Comparison of ENCODE assay signal across 12 mouse cellular contexts in the genomic region with DNA sequence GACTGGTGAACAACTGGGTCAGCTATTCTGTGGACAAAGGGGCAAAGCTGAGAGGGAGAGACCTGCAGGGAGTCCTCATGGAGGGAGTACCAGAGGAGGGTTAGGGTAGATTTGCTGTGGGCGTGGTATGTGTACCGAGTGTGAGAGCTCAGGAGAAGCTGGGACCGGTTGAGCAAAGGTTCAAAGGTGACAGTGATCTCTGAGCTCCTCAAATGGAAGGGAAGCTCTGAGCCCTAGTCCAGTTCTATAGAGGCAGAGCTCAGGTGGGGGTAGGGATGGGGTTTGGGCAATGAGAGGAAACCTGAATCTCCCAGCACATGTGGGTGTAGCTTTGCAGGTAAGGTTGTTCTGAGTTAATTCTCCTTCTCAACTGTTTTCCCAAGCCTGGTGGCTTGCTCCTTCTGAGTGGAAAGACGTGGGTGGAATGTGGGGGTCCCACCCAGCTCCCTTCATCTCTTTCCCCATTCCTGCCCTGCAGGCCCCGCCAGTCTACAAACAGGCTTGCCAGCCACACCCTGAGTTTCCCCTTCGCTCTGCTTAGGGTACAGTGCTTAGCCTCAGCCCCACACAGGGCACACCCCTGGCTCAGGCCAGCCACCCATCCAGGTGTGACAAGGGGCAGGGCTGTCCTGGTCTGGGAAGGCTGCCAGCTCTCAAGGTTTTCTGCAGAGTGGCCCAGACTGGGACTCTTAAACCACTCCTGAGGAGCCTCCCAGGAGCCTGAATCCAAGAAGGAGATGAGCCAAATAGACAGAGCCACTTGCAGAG. TPM values are rescaled to one million over a fixed set of nuclear protein-coding genes. Genes with fewer than 3 reads are reported as not detected.
DNase-seq lines count a peak whose midpoint lies in the region; ATAC-seq and TF ChIP-seq lines count a peak whose summit lies in the region.
"Had no signal": no experiment of that assay in that cellular context is flagged by ENCODE, and none has a peak within 500 bp of the region (broad histone marks: within the 10 kb centered on the region; RNA-seq: fewer than 3 reads in every experiment).

No protein-coding gene starts in this region.

- ATAC-seq in stomach, embryonic 15.5 days (ENCODE audit: insufficient read depth, low FRiP score, low read depth), result peak; percentile 92
- ATAC-seq in midbrain, embryonic 16.5 days, result no peak
- ATAC-seq: CD4-positive, CD25-positive, alpha-beta regulatory T cell, adult 4 months; inflammation-experienced regulatory T-cells, adult 6 months had no signal

- H3K9ac ChIP-seq in stomach, embryonic 15.5 days, result no peak overlapping the region
- no peak overlapping the region for H3K9ac ChIP-seq in heart, adult 2 months (ENCODE audit: low read depth, low read length)
- H3K9ac ChIP-seq in midbrain, embryonic 16.5 days (ENCODE audit: low read depth, low read length), result no peak overlapping the region
- H3K9ac ChIP-seq: neural tube, embryonic 13.5 days had no signal

- H3K4me1 ChIP-seq in kidney, adult 2 months (ENCODE audit: control insufficient read depth, insufficient read depth, low read length), result peaks cover 26% of the 10 kb centered on the region
- H3K4me1 ChIP-seq in stomach, embryonic 15.5 days, result peaks cover 17% of the 10 kb centered on the region
- no peaks in the 10 kb centered on the region for H3K4me1 ChIP-seq in heart, adult 2 months (ENCODE audit: control insufficient read depth, insufficient read depth, low read length)
- H3K4me1 ChIP-seq in midbrain, embryonic 16.5 days (ENCODE audit: control insufficient read depth, insufficient read depth, low read length), result 0 out of 2 replicates have a peak, but pooled peaks cover 4% of the 10 kb centered on the region

- H3K27ac ChIP-seq in kidney, adult 2 months (ENCODE audit: insufficient read depth, low read depth, low read length), result peak overlapping the region; percentile 52
- H3K27ac ChIP-seq in stomach, embryonic 15.5 days, result peak overlapping the region; percentile 85
- no peak overlapping the region for H3K27ac ChIP-seq in heart, adult 2 months
- H3K27ac ChIP-seq in midbrain, embryonic 16.5 days (ENCODE audit: low read length), result no peak overlapping the region
- H3K27ac ChIP-seq: heart, embryonic 10.5 days; neural tube, embryonic 13.5 days had no signal

- intact Hi-C loops in heart, adult 2 months (cut with DNase I), result no loop called here

- H3K9me3 ChIP-seq in stomach, embryonic 15.5 days, result no peaks in the 10 kb centered on the region
- H3K9me3 ChIP-seq in midbrain, embryonic 16.5 days (replicated peaks; ENCODE audit: control insufficient read depth, low read length, poor library complexity, severe bottlenecking), result no peaks in the 10 kb centered on the region
- H3K9me3 ChIP-seq: heart, embryonic 10.5 days; neural tube, embryonic 13.5 days had no signal

- H3K36me3 ChIP-seq in kidney, adult 2 months (ENCODE audit: control insufficient read depth, insufficient read depth, low read length), result no peaks in the 10 kb centered on the region
- no peaks in the 10 kb centered on the region for H3K36me3 ChIP-seq in stomach, embryonic 15.5 days
- no peaks in the 10 kb centered on the region for H3K36me3 ChIP-seq in heart, adult 2 months (ENCODE audit: control insufficient read depth, insufficient read depth, low read length)
- H3K36me3 ChIP-seq in midbrain, embryonic 16.5 days (ENCODE audit: control insufficient read depth, insufficient read depth, low read length), result no peaks in the 10 kb centered on the region
- H3K36me3 ChIP-seq: heart, embryonic 10.5 days; neural tube, embryonic 13.5 days had no signal

- TF ChIP-seq CTCF in kidney, adult 2 months (conservative IDR thresholded peaks at IDR 0.05; ENCODE audit: insufficient read depth, insufficient read length, low read depth, low read length), result no peak
- no peak for TF ChIP-seq CTCF in heart, adult 2 months (IDR thresholded peaks at IDR 0.05)

- DNase-seq in adipocyte (ENCODE audit: low spot score), result peak; percentile 32
- DNase-seq in kidney, adult 2 months, result peak; percentile 96
- DNase-seq in lung, adult 18-20 months, result peak; percentile 77 to 85
- DNase-seq in cerebellum, postnatal 14 days, result no peak
- DNase-seq in heart, adult 2 months, result no peak
- no peak for DNase-seq in adrenal gland, postnatal 10 days

- H3K27me3 ChIP-seq in kidney, adult 2 months (replicated peaks; ENCODE audit: control insufficient read depth, insufficient read depth, low read length), result no peaks in the 10 kb centered on the region
- no peaks in the 10 kb centered on the region for H3K27me3 ChIP-seq in stomach, embryonic 15.5 days (replicated peaks)
- H3K27me3 ChIP-seq in heart, adult 2 months (ENCODE audit: control insufficient read depth, insufficient read depth, low read length), result no peaks in the 10 kb centered on the region
- H3K27me3 ChIP-seq in midbrain, embryonic 16.5 days (ENCODE audit: control insufficient read depth, insufficient read depth, low read depth, low read length), result no peaks in the 10 kb centered on the region
- H3K27me3 ChIP-seq: neural tube, embryonic 13.5 days had no signal

- no peak overlapping the region for H3K4me3 ChIP-seq in kidney, adult 2 months (ENCODE audit: insufficient read depth, low read depth, low read length)
- H3K4me3 ChIP-seq in stomach, embryonic 15.5 days (replicated peaks), result no peak overlapping the region; the same call in 1 of the 2 replicates
- no peak overlapping the region for H3K4me3 ChIP-seq in heart, adult 2 months
- H3K4me3 ChIP-seq in midbrain, embryonic 16.5 days (ENCODE audit: low read depth, low read length), result no peak overlapping the region
- H3K4me3 ChIP-seq: heart, embryonic 10.5 days; neural tube, embryonic 13.5 days had no signal

- H3K79me2 ChIP-seq in heart, adult 2 months (replicated peaks; ENCODE audit: control insufficient read depth, insufficient read depth, low read length), result no peaks in the 10 kb centered on the region

- 36% methylated on average over 6 of the region's 6 CpGs for WGBS in kidney, adult 2 months
- WGBS in stomach, embryonic 15.5 days, result 66% methylated on average over 6 of the region's 6 CpGs
- WGBS in heart, adult 2 months, result 79% methylated on average over 6 of the region's 6 CpGs
- 88% methylated on average over 6 of the region's 6 CpGs for WGBS in midbrain, embryonic 16.5 days

- no peak overlapping the region; the same call in 1 of the 2 replicates for H3K4me2 ChIP-seq in stomach, embryonic 15.5 days
- H3K4me2 ChIP-seq in midbrain, embryonic 16.5 days (ENCODE audit: low read length), result no peak overlapping the region
- H3K4me2 ChIP-seq: neural tube, embryonic 13.5 days had no signal

- TF ChIP-seq EP300 in heart, adult 2 months (IDR thresholded peaks at IDR 0.05; ENCODE audit: insufficient read depth, low read depth, low read length), result no peak

- TF ChIP-seq POLR2A in kidney, adult 2 months (IDR thresholded peaks at IDR 0.05; ENCODE audit: low read depth, low read length), result no peak
- no peak for TF ChIP-seq POLR2A in heart, adult 2 months (IDR thresholded peaks at IDR 0.05; ENCODE audit: insufficient read depth, low read depth, low read length)

RNA-seq across cellular contexts. Expression of a gene that starts 26.8 kb away (rescaled TPM):
- polyA plus RNA-seq in kidney, adult 2 months (2012; rRNA removed), result 315 and 347 TPM in 2 replicates
- polyA plus RNA-seq in stomach, embryonic 15.5 days (2015; fragmentation: Nextera tagmentation; extraction: Ambion mirVana), result 20.5 and 30.6 TPM in 2 replicates
- total RNA-seq in heart, adult 2 months (2021), result not detected
- polyA plus RNA-seq in heart, adult 2 months (2012; rRNA removed), result 0.20 and 0.76 TPM in 2 replicates
- under 1 TPM; 0.48 to 0.51 TPM for total RNA-seq in adrenal gland, postnatal 10 days (2021)
- polyA plus RNA-seq in midbrain, embryonic 16.5 days (2015; fragmentation: Nextera tagmentation; extraction: Ambion mirVana), result 0.18 and 0.48 TPM in 2 replicates

RNA-seq across cellular contexts. Expression of a gene that starts 53.3 kb away (rescaled TPM):
- polyA plus RNA-seq in kidney, adult 2 months (2012; rRNA removed), result 1.1 and 1.4 TPM in 2 replicates
- polyA plus RNA-seq in stomach, embryonic 15.5 days (2015; fragmentation: Nextera tagmentation; extraction: Ambion mirVana), result 106 and 112 TPM in 2 replicates
- total RNA-seq in heart, adult 2 months (2021), result under 1 TPM; 0.52 to 0.68 TPM
- polyA plus RNA-seq in heart, adult 2 months (2012; rRNA removed), result 0.45 and 1.0 TPM in 2 replicates
- 10 to 100 TPM; 21.5 to 38.3 TPM for total RNA-seq in adrenal gland, postnatal 10 days (2021)
- 10.1 and 12.9 TPM in 2 replicates for polyA plus RNA-seq in midbrain, embryonic 16.5 days (2015; fragmentation: Nextera tagmentation; extraction: Ambion mirVana)

Comparison
In these comparisons a context has a peak if more than half of its experiments do, and no peak if none do; other contexts are left out.
1. DNase-seq: peak in adipocyte (single experiment), kidney, adult 2 months (single experiment) and lung, adult 18-20 months (2 of 2); none in cerebellum, postnatal 14 days (0 of 2), heart, adult 2 months (0 of 2) and adrenal gland, postnatal 10 days (single experiment).
2. H3K27ac ChIP-seq: peak in kidney, adult 2 months (single experiment) and stomach, embryonic 15.5 days (single experiment); none in heart, adult 2 months (single experiment) and midbrain, embryonic 16.5 days (single experiment).
3. RNA of a gene that starts 26.8 kb away (polyA plus RNA-seq): 315 to 347 TPM in kidney, adult 2 months and 20.5 to 30.6 TPM in stomach, embryonic 15.5 days; 0.20 to 0.76 TPM in heart, adult 2 months and 0.18 to 0.48 TPM in midbrain, embryonic 16.5 days; every median in the first group is over 10 times any median in the second.